Mouse (Mus musculus) erythroblast, embryonic 14.5 days (primary cell): Measurements from ENCODE around the gene Sesn2.

Experiments used
- GATA1 ChIP-seq: IDR thresholded peaks from 2 replicates; pipeline ENCODE4 v1.6.1; 2012; ENCODE audit warnings: low read length, inconsistent platforms, mixed read lengths
- TAL1 ChIP-seq: IDR thresholded peaks from 3 replicates; pipeline ENCODE4 v1.6.1; 2012; ENCODE audit warnings: low read length, inconsistent platforms, mixed read lengths

DNA sequence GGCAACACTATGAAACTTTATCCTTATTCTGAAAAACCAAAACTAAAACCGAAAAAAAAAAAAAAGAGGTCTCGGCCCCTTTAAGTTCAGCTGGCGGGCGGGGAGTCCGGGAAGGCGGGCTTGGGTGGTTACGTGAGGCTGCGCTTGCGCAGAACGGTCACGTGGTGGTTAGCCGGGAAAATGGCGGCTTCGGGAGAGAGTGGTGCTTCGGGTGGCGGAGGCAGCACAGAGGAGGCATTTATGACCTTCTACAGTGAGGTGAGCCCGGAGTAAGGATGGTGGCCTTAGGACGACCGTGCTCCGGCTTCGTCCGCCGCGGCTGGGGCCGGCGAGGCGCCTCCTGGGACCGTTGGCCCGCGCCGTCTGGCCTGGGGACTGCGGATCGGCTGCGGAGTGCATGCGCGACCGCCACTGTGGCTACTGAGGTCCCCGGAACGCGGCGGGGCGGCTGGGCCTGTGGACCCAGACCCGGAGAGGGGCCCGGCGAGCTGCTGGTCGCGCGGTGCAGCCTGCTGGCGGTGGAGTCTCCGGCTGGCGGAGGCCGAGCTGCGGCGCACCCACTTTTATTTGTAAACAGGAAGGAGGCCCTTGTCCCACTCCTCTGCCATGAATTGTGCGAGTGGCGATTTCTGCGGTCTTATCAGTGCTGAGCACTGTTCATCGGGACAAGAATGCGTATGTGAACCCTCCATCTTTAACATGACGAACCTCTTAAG lies 25.3 kb upstream of the Sesn2 start, which contains the start of gene Dnajc8:
- peak; percentile 45; the same call in 1 of the 2 replicates for TF ChIP-seq GATA1
- no peak for TF ChIP-seq TAL1
